Mouse (Mus musculus) CH12.LX (cell line): ENCODE data around the gene Prn. TPM values are rescaled to one million over a fixed set of nuclear protein-coding genes. Genes with fewer than 3 reads are reported as not detected.
A peak's percentile ranks its signal among the peaks of the same experiment; 100 is the strongest.

Experiments used
- DNase-seq: peaks from one replicate; pipeline ENCODE4 v3.0.0-alpha.2; 2013; ENCODE audit errors: extremely low read depth
- H3K27ac ChIP-seq: 2 replicates; pipeline ENCODE4 v1.5.1; 2012; ENCODE audit warnings: low read depth, mild to moderate bottlenecking, control low read depth, moderate library complexity; ENCODE audit not compliant: insufficient read depth
- H3K27me3 ChIP-seq: replicated peaks from 2 replicates; pipeline ENCODE3; 2012; ENCODE audit warnings: inconsistent platforms
- H3K36me3 ChIP-seq, 2 experiments: replicated peaks in 1 of 2; 2 replicates each; pipeline versions ENCODE3 to v1.6.1; 2012; ENCODE audit warnings: inconsistent platforms in 1 of 2, low read length in 1 of 2, mild to moderate bottlenecking in 1 of 2, mixed read lengths in 1 of 2, moderate library complexity in 1 of 2; ENCODE audit not compliant: control insufficient read depth in 1 of 2, insufficient read depth in 1 of 2
- H3K4me1 ChIP-seq, 2 experiments: 2 replicates each; pipeline ENCODE4 v1.6.1; 2012; ENCODE audit warnings: inconsistent platforms in 1 of 2, moderate library complexity in 1 of 2; ENCODE audit not compliant: insufficient read depth in 2 of 2, control insufficient read depth in 1 of 2
- H3K4me2 ChIP-seq: 2 replicates; pipeline ENCODE4 v1.6.1; 2012; ENCODE audit warnings: low read depth, mild to moderate bottlenecking, control low read depth; ENCODE audit not compliant: poor library complexity, insufficient read depth, severe bottlenecking
- H3K4me3 ChIP-seq, 3 experiments: fragments of 150-350 bp in 1 of 3; sonication (generic) in 1 of 3; replicated peaks in 1 of 3; 2 replicates each; pipeline versions ENCODE3 to v1.5.1; 2011 to 2012; ENCODE audit warnings: low read depth in 2 of 3, low read length in 2 of 3, mild to moderate bottlenecking in 2 of 3, moderate library complexity in 2 of 3, control low read depth in 1 of 3, improper control_type of control experiment in 1 of 3, inconsistent platforms in 1 of 3, mixed read lengths in 1 of 3; ENCODE audit not compliant: poor library complexity in 1 of 3
- H3K79me2 ChIP-seq: replicated peaks from 2 replicates; pipeline ENCODE4 v1.6.1; 2012; ENCODE audit warnings: mild to moderate bottlenecking, moderate library complexity; ENCODE audit not compliant: control insufficient read depth, poor library complexity, insufficient read depth, severe bottlenecking; ENCODE audit errors: extremely low read depth
- H3K9ac ChIP-seq: 2 replicates; pipeline ENCODE4 v1.6.1; 2012; ENCODE audit warnings: low read depth, mild to moderate bottlenecking, control low read depth, moderate library complexity; ENCODE audit not compliant: insufficient read depth
- H3K9me3 ChIP-seq: replicated peaks from 2 replicates; pipeline ENCODE3; 2012; ENCODE audit warnings: low read length, inconsistent platforms, mixed read lengths
- BHLHE40 ChIP-seq: IDR thresholded peaks from 2 replicates; pipeline ENCODE4 v1.6.1; 2011; ENCODE audit warnings: mild to moderate bottlenecking, low read depth, low read length, improper control_type of control experiment
- CHD1 ChIP-seq: IDR thresholded peaks from 2 replicates; pipeline ENCODE4 v1.6.1; 2012; ENCODE audit warnings: low read depth, low read length, improper control_type of control experiment, inconsistent platforms
- CHD2 ChIP-seq: IDR thresholded peaks from 2 replicates; pipeline ENCODE4 v1.6.1; 2011; ENCODE audit warnings: low read length, improper control_type of control experiment
- CTCF ChIP-seq, 2 experiments: IDR thresholded peaks in 1 of 2; conservative IDR thresholded peaks in 1 of 2; 2 replicates each; pipeline ENCODE4 v1.5.1; 2011 to 2012; ENCODE audit warnings: low read depth in 2 of 2, low read length in 2 of 2, improper control_type of control experiment in 1 of 2, inconsistent platforms in 1 of 2, mild to moderate bottlenecking in 1 of 2, moderate library complexity in 1 of 2
- E2F4 ChIP-seq: IDR thresholded peaks from 2 replicates; pipeline ENCODE4 v1.6.1; 2011; ENCODE audit warnings: low read depth, low read length, improper control_type of control experiment; ENCODE audit not compliant: insufficient replicate concordance
- ELF1 ChIP-seq: IDR thresholded peaks from 2 replicates; pipeline ENCODE4 v1.6.1; 2014; ENCODE audit warnings: low read depth, mild to moderate bottlenecking, inconsistent platforms, low read length, improper control_type of control experiment
- ETS1 ChIP-seq: conservative IDR thresholded peaks from 2 replicates; pipeline ENCODE4 v1.6.1; 2012; ENCODE audit warnings: low read depth, mild to moderate bottlenecking, inconsistent platforms, low read length, improper control_type of control experiment, moderate library complexity
- GABPA ChIP-seq: IDR thresholded peaks from 2 replicates; pipeline ENCODE4 v1.6.1; 2012; ENCODE audit warnings: low read depth, low read length, improper control_type of control experiment, inconsistent platforms; ENCODE audit not compliant: insufficient replicate concordance
- JUN ChIP-seq: IDR thresholded peaks from 2 replicates; pipeline ENCODE4 v1.6.1; 2011; ENCODE audit warnings: low read depth, mild to moderate bottlenecking, low read length, improper control_type of control experiment, moderate library complexity; ENCODE audit not compliant: insufficient read depth
- JUND ChIP-seq: conservative IDR thresholded peaks from 2 replicates; pipeline ENCODE4 v1.6.1; 2011; ENCODE audit warnings: low read depth, low read length, improper control_type of control experiment
- KAT2A ChIP-seq: IDR thresholded peaks from 2 replicates; pipeline ENCODE4 v1.6.1; 2012; ENCODE audit warnings: low read length, improper control_type of control experiment, inconsistent platforms; ENCODE audit not compliant: insufficient replicate concordance
- MAFK ChIP-seq: IDR thresholded peaks from 2 replicates; pipeline ENCODE4 v1.6.1; 2011; ENCODE audit warnings: low read length, improper control_type of control experiment; ENCODE audit not compliant: insufficient replicate concordance
- MAZ ChIP-seq: IDR thresholded peaks from 2 replicates; pipeline ENCODE4 v1.6.1; 2012; ENCODE audit warnings: low read depth, mild to moderate bottlenecking, inconsistent platforms, low read length, improper control_type of control experiment, moderate library complexity
- MEF2A ChIP-seq: IDR thresholded peaks from 2 replicates; pipeline ENCODE4 v1.6.1; 2014; ENCODE audit warnings: low read depth, mild to moderate bottlenecking, inconsistent platforms, low read length, improper control_type of control experiment, borderline replicate concordance
- MXI1 ChIP-seq: IDR thresholded peaks from 2 replicates; pipeline ENCODE4 v1.6.1; 2011; ENCODE audit warnings: mild to moderate bottlenecking, low read depth, low read length, improper control_type of control experiment
- MYC ChIP-seq: IDR thresholded peaks from 2 replicates; pipeline ENCODE4 v1.6.1; 2011; ENCODE audit warnings: low read depth, mild to moderate bottlenecking, improper control_type of control experiment, low read length
- NELFE ChIP-seq: IDR thresholded peaks from 2 replicates; pipeline ENCODE4 v1.6.1; 2011; ENCODE audit warnings: low read depth, low read length, improper control_type of control experiment
- NRF1 ChIP-seq: IDR thresholded peaks from 2 replicates; pipeline ENCODE4 v1.6.1; 2014; ENCODE audit warnings: low read depth, mild to moderate bottlenecking, inconsistent platforms, low read length, improper control_type of control experiment, moderate library complexity
- PAX5 ChIP-seq: IDR thresholded peaks from 2 replicates; pipeline ENCODE4 v1.6.1; 2012; ENCODE audit warnings: low read length, inconsistent platforms, mixed read lengths
- POLR2AphosphoS2 ChIP-seq: IDR thresholded peaks from 2 replicates; pipeline ENCODE4 v1.6.1; 2011; ENCODE audit warnings: low read depth, low read length, improper control_type of control experiment
- RAD21 ChIP-seq: IDR thresholded peaks from 2 replicates; pipeline ENCODE4 v1.6.1; 2011; ENCODE audit warnings: low read depth, mild to moderate bottlenecking, low read length, improper control_type of control experiment, moderate library complexity
- SIN3A ChIP-seq: IDR thresholded peaks from 2 replicates; pipeline ENCODE4 v1.6.1; 2012; ENCODE audit warnings: low read length, improper control_type of control experiment, inconsistent platforms
- SMC3 ChIP-seq: IDR thresholded peaks from 2 replicates; pipeline ENCODE4 v1.6.1; 2011; ENCODE audit warnings: low read depth, low read length, improper control_type of control experiment
- TCF12 ChIP-seq: IDR thresholded peaks from 2 replicates; pipeline ENCODE4 v1.6.1; 2014; ENCODE audit warnings: low read depth, mild to moderate bottlenecking, inconsistent platforms, low read length, improper control_type of control experiment
- UBTF ChIP-seq: IDR thresholded peaks from 2 replicates; pipeline ENCODE4 v1.6.1; 2012; ENCODE audit warnings: low read depth, mild to moderate bottlenecking, inconsistent platforms, low read length, improper control_type of control experiment, moderate library complexity
- USF2 ChIP-seq: conservative IDR thresholded peaks from 2 replicates; pipeline ENCODE4 v1.6.1; 2011; ENCODE audit warnings: low read depth, low read length, improper control_type of control experiment
- ZC3H11A ChIP-seq: IDR thresholded peaks from 2 replicates; pipeline ENCODE4 v1.6.1; 2012; ENCODE audit warnings: low read depth, mild to moderate bottlenecking, inconsistent platforms, low read length, improper control_type of control experiment
- ZKSCAN1 ChIP-seq: IDR thresholded peaks from 2 replicates; pipeline ENCODE4 v1.6.1; 2012; ENCODE audit warnings: low read depth, inconsistent platforms, low read length, improper control_type of control experiment, borderline replicate concordance
- ZMIZ1 ChIP-seq: IDR thresholded peaks from 2 replicates; pipeline ENCODE4 v1.6.1; 2012; ENCODE audit warnings: low read depth, mild to moderate bottlenecking, inconsistent platforms, low read length, improper control_type of control experiment
- ZNF384 ChIP-seq: IDR thresholded peaks from 2 replicates; pipeline ENCODE4 v1.6.1; 2012; ENCODE audit warnings: low read depth, low read length, improper control_type of control experiment, inconsistent platforms
- dilution Hi-C: fragments of 300-500 bp; cut with MboI; formaldehyde crosslinking; loops from 2 replicates; pipeline ENCODE4 v1.14.3; 2020; ENCODE audit warnings: low sequenced_read_pairs; ENCODE audit not compliant: extremely low pct_unique_long_range_greater_than_20kb, extremely low pct_ligation_motif_present
- in situ Hi-C: fragments of 300-500 bp; cut with MboI; formaldehyde crosslinking; loops from 3 replicates; pipeline ENCODE4 v1.14.3; 2019; ENCODE audit warnings: low sequenced_read_pairs, low pct_ligation_motif_present, low pct_unique_long_range_greater_than_20kb, mixed read lengths
- polyA plus RNA-seq: library from polyadenylated mRNA; unstranded; fragments of >175 nt; gene quantifications from 2 replicates; pipeline ENCODE4 v1.2.1, GENCODE M21; 2012; ENCODE audit warnings: low read depth; ENCODE audit not compliant: insufficient read length
- total RNA-seq, 2 experiments: library from RNA; depleted of rRNA; stranded (reverse); fragments of 300-350 nt in 1 of 2; fragments of >200 nt in 1 of 2; gene quantifications; 2 replicates each; pipeline ENCODE4 v1.2.3; 2012 to 2014

Gene Prn
- total and polyA plus RNA-seq, 3 experiments, result not detected

DNA sequence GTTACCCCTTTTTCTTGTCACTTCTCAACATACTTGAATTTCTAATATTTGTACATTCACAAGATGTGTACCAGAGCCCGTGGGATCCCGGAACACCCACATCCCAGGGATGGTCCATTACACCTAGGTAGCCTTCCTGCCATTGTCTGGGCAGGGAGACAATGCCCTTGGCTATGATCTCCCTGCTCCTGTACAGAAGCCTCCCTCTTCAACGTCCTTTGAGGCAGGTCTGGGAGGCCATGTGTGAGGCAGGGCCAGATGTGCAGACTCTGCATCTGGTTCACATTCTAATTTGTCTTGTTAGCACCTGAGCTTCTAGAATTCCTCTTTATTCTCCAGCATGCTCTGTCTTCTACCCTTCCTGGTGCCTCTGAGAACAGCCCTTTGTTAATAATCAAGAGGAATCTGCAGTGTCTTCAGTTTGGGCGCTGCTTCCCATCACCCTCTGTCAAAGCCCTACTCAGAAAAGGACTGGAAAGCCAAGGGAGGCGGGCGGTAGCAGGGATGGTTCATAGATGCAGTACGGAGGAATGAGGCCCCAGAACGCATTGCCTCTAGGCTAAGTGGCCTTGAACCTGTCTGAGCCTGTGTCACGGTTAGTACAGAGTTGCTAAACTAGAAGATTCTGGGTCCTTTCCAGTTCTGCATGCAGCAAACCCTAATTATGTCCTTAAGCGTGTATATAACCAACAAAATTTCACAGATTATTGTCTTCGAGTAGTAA is 39.3 kb downstream of the Prn start:
- no peaks in the 10 kb centered on the region for H3K27me3 ChIP-seq
- dilution Hi-C loops, result no loop called here

DNA sequence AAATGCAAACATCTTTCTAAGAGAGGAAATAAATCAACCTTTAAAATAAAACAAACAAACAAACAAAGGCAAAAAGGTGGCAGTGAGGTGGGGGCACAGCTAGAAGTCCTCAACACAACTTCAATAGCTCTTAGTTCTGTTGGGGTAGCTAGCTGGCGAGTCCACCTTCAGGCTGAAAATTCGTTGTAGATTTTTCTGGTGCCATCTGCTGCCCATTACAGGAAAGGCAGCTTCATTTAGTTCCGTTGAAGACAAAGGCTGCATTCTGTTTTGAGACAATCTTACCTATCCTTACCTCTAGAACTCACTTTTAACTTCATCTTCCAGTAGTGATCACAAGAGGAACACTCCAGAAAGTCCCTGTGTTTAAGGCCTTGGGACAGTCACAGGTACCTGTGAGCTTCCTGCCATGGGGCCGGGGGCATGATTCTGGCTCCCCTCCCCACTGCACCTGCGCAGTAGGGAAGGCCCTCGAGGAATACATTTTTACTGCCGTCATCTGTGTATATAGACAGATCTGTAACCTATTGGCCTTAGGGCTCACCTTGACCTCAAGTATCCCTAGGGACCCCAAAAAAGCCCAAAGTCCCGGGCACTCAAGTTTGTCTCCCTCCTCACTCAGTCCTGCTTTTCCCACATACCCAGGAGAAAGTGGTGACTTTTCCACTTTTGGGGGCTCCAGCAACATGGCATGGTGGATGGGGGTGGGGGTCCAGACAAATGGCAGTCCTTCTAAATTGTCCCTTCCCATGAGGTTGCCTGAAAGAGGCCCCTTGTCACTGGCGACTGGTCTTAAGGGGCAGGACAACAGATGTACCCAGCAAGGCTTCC is 40.2 kb downstream of the Prn start:
- TF ChIP-seq MAZ, result no peak
- TF ChIP-seq BHLHE40, result no peak
- no peak for TF ChIP-seq USF2
- no peak for TF ChIP-seq NELFE
- no peak for TF ChIP-seq ETS1
- no peak for TF ChIP-seq E2F4
- TF ChIP-seq ZNF384, result no peak
- peak; percentile 73 for TF ChIP-seq RAD21
- TF ChIP-seq CHD1, result no peak
- no peak for TF ChIP-seq UBTF
- TF ChIP-seq CTCF (conservative IDR thresholded peaks at IDR 0.05 in 1 of 2, IDR thresholded peaks at IDR 0.05 in 1 of 2; ENCODE audit: low read depth in 2 of 2, low read length in 2 of 2), result peak; percentile 44 to 90; a peak in 3 of 4 replicates
- peak; percentile 25; the same call in 1 of the 2 replicates for TF ChIP-seq ZC3H11A
- TF ChIP-seq KAT2A, result 0 out of 2 replicates have a peak, but pooled peaks have one; percentile 8
- TF ChIP-seq MXI1, result no peak
- no peak for TF ChIP-seq MAFK
- peak; percentile 80 for TF ChIP-seq SMC3
- no peak for TF ChIP-seq ZMIZ1
- TF ChIP-seq POLR2AphosphoS2, result no peak
- peak; percentile 68 for TF ChIP-seq NRF1
- 0 out of 2 replicates have a peak, but pooled peaks have one; percentile 9 for TF ChIP-seq TCF12
- TF ChIP-seq MEF2A, result no peak
- no peak for TF ChIP-seq GABPA
- in situ Hi-C loops (loop anchor here (25.0 kb wide), 2 partner anchors 413 to 537 kb away; no protein-coding TSS in a partner anchor), dilution Hi-C loops (no loop called here)
- H3K27ac ChIP-seq, result no peak overlapping the region
- H3K79me2 ChIP-seq, result no peaks in the 10 kb centered on the region
- H3K4me2 ChIP-seq, result peak overlapping the region; percentile 80
- peaks cover 0 to 20% of the 10 kb centered on the region in 2 experiments for H3K36me3 ChIP-seq
- H3K9me3 ChIP-seq, result no peaks in the 10 kb centered on the region
- DNase-seq, result peak; percentile 73
- peak overlapping the region in 2 of 3 experiments; percentile 4 to 46 for H3K4me3 ChIP-seq
- no peaks in the 10 kb centered on the region for H3K27me3 ChIP-seq
- H3K4me1 ChIP-seq, result peaks cover 8 to 28% of the 10 kb centered on the region in 2 experiments
- peak overlapping the region; percentile 10; the same call in 1 of the 2 replicates for H3K9ac ChIP-seq

More for the DNA sequence above, 39.3 kb downstream of the Prn start:
- Histone ChIP-seq H3K4me3 (no peak overlapping the region), H3K79me2 (no peaks in the 10 kb centered on the region), H3K9me3 (no peaks in the 10 kb centered on the region), H3K4me2 (no peak overlapping the region), H3K4me1 (peaks cover 8 to 28% of the 10 kb centered on the region in 2 experiments), H3K9ac (no peak overlapping the region), H3K27ac (no peak overlapping the region), H3K36me3 (peaks cover 0 to 14% of the 10 kb centered on the region in 2 experiments)
- in situ Hi-C loops, result loop anchor here (25.0 kb wide), 1 partner anchor 412 kb away; no protein-coding TSS in a partner anchor
- no peak for DNase-seq
- no peak for TF ChIP-seq MEF2A
- TF ChIP-seq JUN, result no peak
- TF ChIP-seq CHD2, result no peak
- TF ChIP-seq MYC, result no peak
- TF ChIP-seq NRF1, result no peak
- TF ChIP-seq PAX5, result no peak
- TF ChIP-seq E2F4, result no peak
- TF ChIP-seq JUND, result no peak
- TF ChIP-seq MAZ, result no peak
- TF ChIP-seq ZKSCAN1, result no peak
- no peak for TF ChIP-seq KAT2A
- no peak for TF ChIP-seq GABPA
- no peak for TF ChIP-seq SIN3A
- no peak for TF ChIP-seq USF2
- no peak for TF ChIP-seq ELF1
